Mouse (Mus musculus): ENCODE results near the gene Dcun1d3. TPM values are rescaled to one million over a fixed set of nuclear protein-coding genes. Genes with fewer than 3 reads are reported as not detected.

Dcun1d3 gene
- polyA plus RNA-seq, 1 experiment from 2014 or later = 18.9 TPM

GRCm38 (mm10) chr7:119897521-119898109 is 1.5 kb upstream of the Dcun1d3 start:
- Histone ChIP-seq H3K4me2 (replicated peaks) (no peak overlapping the region), H3K27ac (no peak overlapping the region), H3K9ac (replicated peaks) (no peak overlapping the region), H3K4me3 (replicated peaks) (no peak overlapping the region), H3K9me3 (no peaks in the 10 kb centered on the region), H3K27me3 (no peaks in the 10 kb centered on the region), H3K36me3 (no peaks in the 10 kb centered on the region), H3K4me1 (replicated peaks) (peaks cover 35% of the 10 kb centered on the region)
- no peak for ATAC-seq
- 93% methylated on average over 8 of the region's 8 CpGs for WGBS

- no peaks in the 10 kb centered on the region for H3K27me3 ChIP-seq
- peak overlapping the region; percentile 93 for H3K9ac ChIP-seq (replicated peaks)
- H3K4me2 ChIP-seq (replicated peaks) = peak overlapping the region; percentile 81
- H3K9me3 ChIP-seq = no peaks in the 10 kb centered on the region
- WGBS = 2% methylated on average over 15 of the region's 15 CpGs
- peak overlapping the region; percentile 86 for H3K4me3 ChIP-seq (replicated peaks)
- H3K36me3 ChIP-seq = no peaks in the 10 kb centered on the region
- H3K4me1 ChIP-seq (replicated peaks) = peaks cover 46% of the 10 kb centered on the region
- ATAC-seq = peak; percentile 74
- H3K27ac ChIP-seq = peak overlapping the region; percentile 96
These were observed 1.1 kb downstream of the Dcun1d3 start for GRCm38 (mm10) chr7:119894818-119895544.

- H3K4me2 ChIP-seq (replicated peaks) = no peak overlapping the region
- H3K27me3 ChIP-seq = no peaks in the 10 kb centered on the region
- no peak overlapping the region for H3K27ac ChIP-seq
- no peaks in the 10 kb centered on the region for H3K36me3 ChIP-seq
- H3K4me3 ChIP-seq (replicated peaks) = no peak overlapping the region
- no peak overlapping the region for H3K9ac ChIP-seq (replicated peaks)
- no peaks in the 10 kb centered on the region for H3K9me3 ChIP-seq
- WGBS = 92% methylated on average over 4 of the region's 4 CpGs
- H3K4me1 ChIP-seq (replicated peaks) = peaks cover 46% of the 10 kb centered on the region
- no peak for ATAC-seq
These were observed 3.4 kb downstream of the Dcun1d3 start for GRCm38 (mm10) chr7:119892742-119893141.

- no peaks in the 10 kb centered on the region for H3K27me3 ChIP-seq
- no peak for ATAC-seq
- H3K27ac ChIP-seq = no peak overlapping the region
- no peaks in the 10 kb centered on the region for H3K36me3 ChIP-seq
- no peak overlapping the region for H3K4me3 ChIP-seq (replicated peaks)
- no peak overlapping the region for H3K9ac ChIP-seq (replicated peaks)
- H3K9me3 ChIP-seq = no peaks in the 10 kb centered on the region
- H3K4me1 ChIP-seq (replicated peaks) = peaks cover 42% of the 10 kb centered on the region
- H3K4me2 ChIP-seq (replicated peaks) = no peak overlapping the region
- WGBS = 90% methylated on average over 1 of the region's 1 CpGs
These were observed 3.9 kb downstream of the Dcun1d3 start for GRCm38 (mm10) chr7:119892198-119892597.

- Histone ChIP-seq H3K4me2 (replicated peaks) (no peak overlapping the region), H3K4me1 (replicated peaks) (peaks cover 13% of the 10 kb centered on the region), H3K9ac (replicated peaks) (no peak overlapping the region), H3K27ac (no peak overlapping the region), H3K36me3 (no peaks in the 10 kb centered on the region), H3K4me3 (replicated peaks) (no peak overlapping the region), H3K27me3 (no peaks in the 10 kb centered on the region), H3K9me3 (no peaks in the 10 kb centered on the region)
- WGBS = 91% methylated on average over 4 of the region's 4 CpGs
- ATAC-seq = no peak
These were observed 8.2 kb downstream of the Dcun1d3 start for GRCm38 (mm10) chr7:119887887-119888286.

GRCm38 (mm10) chr7:119881229-119881628 is 14.9 kb downstream of the Dcun1d3 start:
- no peaks in the 10 kb centered on the region for H3K27me3 ChIP-seq
- 88% methylated on average over 2 of the region's 2 CpGs for WGBS
- no peak for ATAC-seq

GRCm38 (mm10) chr7:119880345-119880744 is 15.8 kb downstream of the Dcun1d3 start:
- 94% methylated on average over 5 of the region's 5 CpGs for WGBS
- Histone ChIP-seq H3K4me3 (replicated peaks) (no peak overlapping the region), H3K27ac (no peak overlapping the region), H3K4me2 (replicated peaks) (no peak overlapping the region), H3K36me3 (peaks cover 15% of the 10 kb centered on the region), H3K27me3 (no peaks in the 10 kb centered on the region), H3K4me1 (replicated peaks) (no peaks in the 10 kb centered on the region; the same call in 1 of the 2 replicates), H3K9me3 (no peaks in the 10 kb centered on the region), H3K9ac (replicated peaks) (no peak overlapping the region)
- ATAC-seq = no peak

More at GRCm38 (mm10) chr7:119881229-119881628, 14.9 kb downstream of the Dcun1d3 start:
- Histone ChIP-seq H3K9me3 (no peaks in the 10 kb centered on the region), H3K27ac (no peak overlapping the region), H3K4me1 (replicated peaks) (no peaks in the 10 kb centered on the region), H3K4me2 (replicated peaks) (no peak overlapping the region), H3K4me3 (replicated peaks) (no peak overlapping the region), H3K36me3 (peaks cover 15% of the 10 kb centered on the region), H3K9ac (replicated peaks) (no peak overlapping the region)

GRCm38 (mm10) chr7:119879171-119879570 is 16.9 kb downstream of the Dcun1d3 start:
- H3K9me3 ChIP-seq = no peaks in the 10 kb centered on the region
- no peak for ATAC-seq
- H3K27ac ChIP-seq = no peak overlapping the region
- 94% methylated on average over 4 of the region's 4 CpGs for whole genome bisulfite sequencing
- no peak overlapping the region for H3K4me3 ChIP-seq (replicated peaks)
- peaks cover 15% of the 10 kb centered on the region for H3K36me3 ChIP-seq
- H3K4me2 ChIP-seq (replicated peaks) = no peak overlapping the region
- no peak overlapping the region for H3K9ac ChIP-seq (replicated peaks)
- no peaks in the 10 kb centered on the region for H3K27me3 ChIP-seq
- no peaks in the 10 kb centered on the region; the same call in 1 of the 2 replicates for H3K4me1 ChIP-seq (replicated peaks)

- no peaks in the 10 kb centered on the region for H3K27me3 ChIP-seq
- no peak overlapping the region for H3K9ac ChIP-seq (replicated peaks)
- no peak overlapping the region for H3K4me3 ChIP-seq (replicated peaks)
- no peak overlapping the region; the same call in 1 of the 2 replicates for H3K27ac ChIP-seq
- H3K9me3 ChIP-seq = no peaks in the 10 kb centered on the region
- no peak overlapping the region for H3K4me2 ChIP-seq (replicated peaks)
- H3K4me1 ChIP-seq (replicated peaks) = peaks cover 15% of the 10 kb centered on the region
- 62% methylated on average over 3 of the region's 3 CpGs for WGBS
- H3K36me3 ChIP-seq = peaks cover 15% of the 10 kb centered on the region
- ATAC-seq = no peak
These were observed 20.2 kb downstream of the Dcun1d3 start for GRCm38 (mm10) chr7:119875776-119876440.

GRCm38 (mm10) chr7:119873050-119873449 is 23.0 kb downstream of the Dcun1d3 start:
- Histone ChIP-seq H3K9ac (replicated peaks) (no peak overlapping the region), H3K4me3 (replicated peaks) (no peak overlapping the region), H3K27me3 (no peaks in the 10 kb centered on the region), H3K27ac (0 out of 2 replicates have a peak overlapping the region, but pooled peaks have one; percentile 26), H3K36me3 (peaks cover 11% of the 10 kb centered on the region), H3K4me1 (replicated peaks) (peaks cover 15% of the 10 kb centered on the region), H3K9me3 (no peaks in the 10 kb centered on the region), H3K4me2 (replicated peaks) (no peak overlapping the region)
- WGBS = 15% methylated on average over 2 of the region's 2 CpGs
- no peak for ATAC-seq

GRCm38 (mm10) chr7:119872204-119872603 is 23.9 kb downstream of the Dcun1d3 start:
- H3K27me3 ChIP-seq = no peaks in the 10 kb centered on the region
- no peak overlapping the region for H3K27ac ChIP-seq
- peaks cover 15% of the 10 kb centered on the region for H3K4me1 ChIP-seq (replicated peaks)
- no peaks in the 10 kb centered on the region for H3K9me3 ChIP-seq
- ATAC-seq = no peak
- no peak overlapping the region for H3K9ac ChIP-seq (replicated peaks)
- H3K4me3 ChIP-seq (replicated peaks) = no peak overlapping the region
- H3K4me2 ChIP-seq (replicated peaks) = no peak overlapping the region
- WGBS = 67% methylated on average over 4 of the region's 4 CpGs
- H3K36me3 ChIP-seq = peaks cover 3% of the 10 kb centered on the region; the same call in 1 of the 2 replicates

- Histone ChIP-seq H3K4me2 (replicated peaks) (no peak overlapping the region), H3K27ac (no peak overlapping the region), H3K9ac (replicated peaks) (no peak overlapping the region), H3K36me3 (peaks cover 3% of the 10 kb centered on the region; the same call in 1 of the 2 replicates), H3K4me3 (replicated peaks) (no peak overlapping the region), H3K9me3 (no peaks in the 10 kb centered on the region), H3K4me1 (replicated peaks) (peaks cover 18% of the 10 kb centered on the region), H3K27me3 (no peaks in the 10 kb centered on the region)
- no peak for ATAC-seq
- 79% methylated on average over 1 of the region's 1 CpGs for WGBS
These were observed 30.0 kb downstream of the Dcun1d3 start for GRCm38 (mm10) chr7:119866136-119866535.
